Mouse (Mus musculus) heart, postnatal 0 days (tissue): ENCODE measurements around the gene Mmel1. TPM values are rescaled to one million over a fixed set of nuclear protein-coding genes. Genes with fewer than 3 reads are reported as not detected.

ENCODE experiments used
- ATAC-seq: fragments of 200-750 bp; cut with Nextera tagmentation; 2 replicates; pipeline ENCODE4 v1.8.0; 2017; ENCODE audit warnings: low read depth, moderate number of reproducible peaks, moderate library complexity; ENCODE audit not compliant: insufficient read depth
- DNase-seq: peaks from one replicate; pipeline ENCODE4 v3.0.0-alpha.2; 2016; ENCODE audit warnings: low spot score
- H3K27ac ChIP-seq: fragments of 300-500 bp; sonication (generic); 2 replicates; pipeline ENCODE4 v1.5.1; 2014; ENCODE audit warnings: low read depth, mild to moderate bottlenecking
- H3K27me3 ChIP-seq: fragments of 300-500 bp; sonication (generic); 2 replicates; pipeline ENCODE4 v1.6.1; 2014; ENCODE audit warnings: low read length, mixed read lengths; ENCODE audit not compliant: control insufficient read depth, insufficient read depth
- H3K36me3 ChIP-seq: fragments of 300-500 bp; sonication (generic); replicated peaks from 2 replicates; pipeline ENCODE4 v1.6.1; 2014; ENCODE audit warnings: low read length, mixed read lengths; ENCODE audit not compliant: control insufficient read depth, insufficient read depth
- H3K4me1 ChIP-seq: fragments of 300-500 bp; sonication (generic); 2 replicates; pipeline ENCODE4 v1.6.1; 2014; ENCODE audit warnings: antibody characterized with exemption; ENCODE audit not compliant: control insufficient read depth, insufficient read depth
- H3K4me2 ChIP-seq: fragments of 300-500 bp; sonication (generic); 2 replicates; pipeline ENCODE4 v1.6.1; 2014; ENCODE audit warnings: low read depth, mild to moderate bottlenecking, low read length, moderate library complexity
- H3K4me3 ChIP-seq: fragments of 300-500 bp; sonication (generic); 2 replicates; pipeline ENCODE4 v1.5.1; 2014; ENCODE audit warnings: low read depth, low read length
- H3K9ac ChIP-seq: fragments of 300-500 bp; sonication (generic); replicated peaks from 2 replicates; pipeline ENCODE4 v1.6.1; 2014; ENCODE audit warnings: low read depth, low read length, mixed read lengths
- H3K9me3 ChIP-seq: fragments of 300-500 bp; sonication (generic); replicated peaks from 2 replicates; pipeline ENCODE4 v1.6.1; 2016; ENCODE audit warnings: low read length; ENCODE audit not compliant: control insufficient read depth
- CTCF ChIP-seq: IDR thresholded peaks from 2 replicates; pipeline ENCODE4 v1.5.1; 2016; ENCODE audit warnings: antibody characterized with exemption, control low read depth, low read depth
- EP300 ChIP-seq: IDR thresholded peaks from 2 replicates; pipeline ENCODE4 v1.6.1; 2016; ENCODE audit warnings: antibody characterized with exemption, low read depth
- WGBS: fragments of 180-500 bp; shearing (Covaris S2); extraction: QIAGEN DNeasy Blood & Tissue Kit; methylation state at CpG from one replicate; pipeline ENCODE4 v1.1.7; 2014; 5-methylcytosine and 5-hydroxymethylcytosine counted together
- polyA plus RNA-seq: library from polyadenylated mRNA; unstranded; fragments of >200 nt; fragmentation: Nextera tagmentation; extraction: Ambion mirVana; gene quantifications from 2 replicates; pipeline ENCODE4 v1.2.1, GENCODE M21; 2015
- total RNA-seq: library from RNA; depleted of rRNA; stranded (reverse); fragments of >200 nt; gene quantifications from 2 replicates; pipeline ENCODE4 v1.2.3, GENCODE M21; 2014; ENCODE audit warnings: low replicate concordance

Mmel1 gene
- total and polyA plus RNA-seq, 2 experiments from 2014 or later, result 0.07 to 0.34 TPM

DNA sequence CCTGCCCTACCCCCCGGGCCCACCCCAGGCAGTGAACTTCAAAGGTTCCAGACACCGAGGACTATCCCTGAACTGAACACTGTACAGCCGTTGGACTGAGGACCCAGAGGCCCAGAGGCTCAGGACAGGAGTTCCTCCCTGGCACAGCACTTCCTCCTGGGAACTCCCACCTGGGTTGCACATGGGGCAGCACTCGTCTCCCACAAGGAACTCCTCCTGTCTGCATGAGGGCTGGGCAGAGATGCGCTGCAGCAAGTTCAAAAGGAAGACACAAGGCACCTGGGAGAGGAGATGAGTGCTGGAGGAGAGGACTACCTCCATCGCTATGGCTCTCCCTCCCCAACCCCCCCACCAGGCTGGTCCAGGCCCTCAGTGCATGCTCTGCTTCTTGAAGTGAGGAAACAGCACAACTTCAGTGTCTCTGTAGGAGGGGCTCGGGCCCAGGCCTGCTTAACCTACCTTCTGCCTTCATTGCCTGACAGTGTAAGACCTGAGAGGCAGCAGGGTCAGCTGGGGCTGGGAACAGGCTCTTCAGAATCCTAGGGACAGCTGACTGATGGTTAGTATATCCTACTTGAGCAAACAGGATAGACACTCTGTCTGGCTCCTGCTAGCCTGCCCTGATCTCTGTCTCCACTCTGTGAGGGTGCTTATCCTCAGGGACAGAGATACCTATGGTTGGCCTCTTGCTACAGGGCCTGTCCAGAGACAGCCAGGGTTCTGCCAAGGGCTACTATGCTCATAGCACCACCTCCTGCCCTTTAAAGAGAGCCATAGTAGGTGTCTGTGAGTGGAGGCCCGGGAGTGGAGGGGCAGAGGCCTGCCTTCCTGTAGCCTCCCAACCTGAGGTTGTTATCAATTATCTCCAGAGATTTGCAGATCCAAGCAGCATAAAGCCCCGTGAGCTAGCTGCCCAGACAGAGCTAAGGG is 57.8 kb downstream of the Mmel1 start:
- peak overlapping the region; percentile 28 for H3K4me3 ChIP-seq

DNA sequence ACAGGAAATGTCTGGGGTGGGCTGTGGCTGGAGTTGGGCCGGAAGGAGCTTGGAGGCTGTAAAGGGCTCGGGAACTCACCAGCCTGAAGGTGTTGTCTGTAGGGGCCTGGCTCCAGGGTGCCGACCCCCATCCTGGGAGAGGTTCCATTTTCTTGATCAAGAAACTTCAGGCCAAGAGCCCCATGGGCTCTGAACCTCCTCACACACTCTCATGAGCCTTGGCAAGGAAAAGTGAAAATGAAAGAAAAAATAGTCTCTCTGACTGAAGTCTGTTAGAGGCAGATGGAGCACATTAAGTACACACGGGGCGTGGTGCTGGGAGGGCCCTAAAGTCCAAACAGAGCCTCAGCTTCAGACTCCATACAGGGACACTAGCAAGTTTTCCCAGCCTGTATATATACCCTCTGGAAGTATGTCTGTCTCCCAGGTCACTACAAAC is 58.5 kb downstream of the Mmel1 start:
- peak; percentile 14; the same call in 1 of the 2 replicates for ATAC-seq
- Histone ChIP-seq H3K27ac (peak overlapping the region; percentile 56), H3K9ac (peak overlapping the region; percentile 33), H3K4me3 (peak overlapping the region; percentile 28), H3K9me3 (no peaks in the 10 kb centered on the region), H3K27me3 (no peaks in the 10 kb centered on the region), H3K4me2 (peak overlapping the region; percentile 52), H3K36me3 (no peaks in the 10 kb centered on the region), H3K4me1 (peaks cover 7% of the 10 kb centered on the region)
- WGBS, result 38% methylated on average over 5 of the region's 5 CpGs
- no peak for DNase-seq
- no peak for TF ChIP-seq EP300
- no peak for TF ChIP-seq CTCF

More for the DNA sequence above, 57.8 kb downstream of the Mmel1 start:
- peak overlapping the region; percentile 33 for H3K9ac ChIP-seq
- no peak for ATAC-seq
- DNase-seq, result no peak
- peak overlapping the region; percentile 56 for H3K27ac ChIP-seq
- H3K27me3 ChIP-seq, result no peaks in the 10 kb centered on the region
- peaks cover 7% of the 10 kb centered on the region for H3K4me1 ChIP-seq
- peak overlapping the region; percentile 52 for H3K4me2 ChIP-seq
- H3K9me3 ChIP-seq, result no peaks in the 10 kb centered on the region
- TF ChIP-seq EP300, result no peak
- no peak for TF ChIP-seq CTCF
- H3K36me3 ChIP-seq, result no peaks in the 10 kb centered on the region
- WGBS, result 57% methylated on average over 9 of the region's 9 CpGs

DNA sequence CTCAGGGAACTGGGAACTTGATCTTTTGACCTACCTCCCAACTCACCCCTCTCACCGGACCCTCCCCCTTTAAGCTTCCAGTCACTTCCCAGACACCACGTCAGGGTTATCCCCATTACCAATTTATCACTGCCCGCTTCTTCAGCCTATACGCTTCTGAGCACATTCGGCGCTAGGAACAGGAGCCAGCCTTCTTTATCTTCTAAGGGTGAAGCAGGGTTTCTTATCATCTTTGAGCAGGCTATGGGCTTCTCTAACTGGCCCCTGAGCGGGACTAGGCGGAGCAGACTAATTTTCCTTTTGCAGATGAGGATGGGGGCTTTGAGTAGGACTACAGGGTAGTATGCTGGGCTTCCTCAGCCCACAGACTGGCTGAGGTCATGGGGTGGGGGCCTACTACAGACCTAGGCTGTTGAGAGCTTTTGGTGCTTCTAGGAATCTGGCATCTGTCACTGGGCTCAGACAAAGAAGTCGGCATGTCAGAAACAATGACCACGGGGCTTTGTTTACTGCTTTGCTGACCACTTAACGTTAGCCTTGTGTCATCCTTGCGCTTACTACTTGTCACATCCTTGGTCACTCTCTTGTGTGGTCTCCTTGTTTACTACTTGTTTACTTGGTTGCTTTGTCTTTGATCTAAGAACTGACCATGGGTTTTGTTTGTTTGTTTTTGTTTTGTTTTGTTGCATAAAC is 59.2 kb downstream of the Mmel1 start, which contains the start of gene Tnfrsf14:
TSS of gene Tnfrsf14 (minus strand) at position 169 of the 693 bp plus-strand sequence.
- peak within 1 kb of the TSS; percentile 56 for H3K27ac ChIP-seq
- no peak for ATAC-seq
- H3K36me3 ChIP-seq, result no peaks in the 10 kb centered on the region
- peak within 1 kb of the TSS; percentile 28 for H3K4me3 ChIP-seq
- peak within 1 kb of the TSS; percentile 33 for H3K9ac ChIP-seq
- H3K27me3 ChIP-seq, result no peaks in the 10 kb centered on the region
- H3K4me1 ChIP-seq, result peaks cover 7% of the 10 kb centered on the region
- WGBS, result 33% methylated on average over 12 of the region's 12 CpGs
- no peak for TF ChIP-seq CTCF
- TF ChIP-seq EP300, result no peak
- no peaks in the 10 kb centered on the region for H3K9me3 ChIP-seq
- DNase-seq, result no peak
- peak within 1 kb of the TSS; percentile 52 for H3K4me2 ChIP-seq

DNA sequence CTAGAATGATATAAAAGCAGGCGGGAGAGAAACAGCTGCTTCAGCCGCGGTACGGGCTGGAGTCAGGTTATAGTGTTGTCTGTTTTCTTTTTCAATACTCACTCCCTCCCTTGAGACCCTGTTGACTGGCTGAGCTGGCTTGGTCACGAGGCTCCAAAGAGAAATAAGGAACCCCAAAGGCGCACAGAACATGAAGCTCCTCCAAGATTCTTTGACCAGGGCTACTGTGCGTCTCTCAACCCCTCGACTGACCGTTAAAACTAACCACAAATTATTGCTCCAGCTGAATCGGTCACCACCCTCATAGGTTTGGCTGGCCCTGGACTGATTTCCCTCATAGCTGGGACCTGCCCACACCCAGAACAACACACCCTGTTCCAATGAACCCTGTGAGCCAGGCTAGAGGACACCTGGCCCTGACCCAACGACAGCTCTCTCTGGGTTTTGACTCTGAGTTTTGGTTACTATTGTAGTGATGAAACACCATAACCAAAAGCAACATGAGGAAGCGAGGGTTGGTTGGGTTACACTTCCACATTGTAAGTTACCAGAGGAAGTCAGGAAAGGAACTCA is 59.8 kb downstream of the Mmel1 start:
- Histone ChIP-seq H3K4me1 (peaks cover 7% of the 10 kb centered on the region), H3K9me3 (no peaks in the 10 kb centered on the region), H3K36me3 (no peaks in the 10 kb centered on the region), H3K9ac (no peak overlapping the region), H3K27me3 (no peaks in the 10 kb centered on the region), H3K4me2 (no peak overlapping the region), H3K27ac (no peak overlapping the region), H3K4me3 (no peak overlapping the region)
- ATAC-seq (no peak), DNase-seq (no peak)
- 73% methylated on average over 12 of the region's 12 CpGs for WGBS
- TF ChIP-seq CTCF, result no peak
- TF ChIP-seq EP300, result no peak

DNA sequence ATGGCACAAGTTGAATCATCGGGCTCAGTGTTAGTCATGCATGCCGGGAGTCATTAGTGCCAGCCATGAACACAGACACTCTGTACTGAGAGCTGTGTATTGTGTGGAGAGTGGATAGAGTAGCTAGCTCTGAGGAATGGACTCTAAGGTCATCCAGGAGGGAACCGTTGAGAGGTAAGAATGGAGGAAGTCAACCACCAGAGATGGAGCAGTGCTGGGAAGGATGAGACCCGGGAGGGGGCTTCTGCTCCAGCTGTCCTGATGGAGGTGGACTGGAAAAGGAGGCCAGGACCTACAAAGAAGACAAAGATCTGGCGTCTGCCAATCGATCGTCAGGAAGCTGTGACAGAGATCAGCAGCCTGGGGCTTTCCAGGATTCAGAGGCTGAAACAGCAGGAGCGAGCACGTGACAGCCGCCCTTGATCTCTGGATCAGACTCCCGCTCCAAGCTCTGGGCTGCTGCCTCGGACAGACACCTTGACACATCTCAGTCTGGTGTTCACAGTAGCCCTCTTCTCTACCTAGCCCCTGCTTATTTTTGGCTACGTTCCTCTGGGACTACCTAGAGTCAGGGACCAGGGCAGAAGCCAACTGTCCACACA is 64.0 kb downstream of the Mmel1 start:
- DNase-seq, result no peak
- H3K9ac ChIP-seq, result no peak overlapping the region
- 38% methylated on average over 13 of the region's 13 CpGs for WGBS
- no peak overlapping the region for H3K4me3 ChIP-seq
- no peak overlapping the region for H3K4me2 ChIP-seq
- H3K27ac ChIP-seq, result no peak overlapping the region
- TF ChIP-seq CTCF, result no peak
- no peak for TF ChIP-seq EP300
- peaks cover 4% of the 10 kb centered on the region for H3K4me1 ChIP-seq
- ATAC-seq, result 0 out of 2 replicates have a peak, but pooled peaks have one; percentile 20
- no peaks in the 10 kb centered on the region for H3K9me3 ChIP-seq
- no peaks in the 10 kb centered on the region for H3K27me3 ChIP-seq
- no peaks in the 10 kb centered on the region for H3K36me3 ChIP-seq
